Mouse (Mus musculus) right cerebral cortex, postnatal 36 days (tissue): ENCODE measurements around the gene Ano3.
"Not testable (repeated sequence)": the region's sequence is repeated elsewhere in the genome, so short reads cannot be mapped to it uniquely, and the experiment has no call there.

Source experiments
- DNase-seq, 2 experiments: peaks; one replicate each; pipeline ENCODE4 v3.0.0; 2022; ENCODE audit warnings: low spot score in 2 of 2, mixed read lengths in 1 of 2

Gene Ano3

DNA sequence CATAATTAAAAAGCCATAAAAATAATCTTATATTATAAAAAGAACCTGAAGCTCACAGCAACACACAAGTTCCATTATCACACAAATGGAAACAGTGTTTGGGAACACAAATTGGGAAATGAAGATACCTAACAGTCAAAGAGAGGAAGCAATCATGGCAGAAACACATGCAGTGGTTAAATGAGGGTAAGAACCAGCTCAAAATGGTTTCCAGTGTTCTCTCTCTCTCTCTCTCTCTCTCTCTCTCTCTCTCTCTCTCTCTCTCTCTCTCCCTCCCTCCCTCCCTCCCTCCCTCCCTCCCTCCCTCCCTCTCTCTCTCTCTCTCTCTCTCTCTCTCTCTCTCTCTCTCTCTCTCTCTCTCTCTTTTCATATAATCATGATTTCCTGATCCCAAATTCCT, at the start of gene Ano3:
Gene Ano3, minus strand, starts transcription at position 101 of the 400 bp plus-strand sequence.
- not testable (repeated sequence) for DNase-seq

DNA sequence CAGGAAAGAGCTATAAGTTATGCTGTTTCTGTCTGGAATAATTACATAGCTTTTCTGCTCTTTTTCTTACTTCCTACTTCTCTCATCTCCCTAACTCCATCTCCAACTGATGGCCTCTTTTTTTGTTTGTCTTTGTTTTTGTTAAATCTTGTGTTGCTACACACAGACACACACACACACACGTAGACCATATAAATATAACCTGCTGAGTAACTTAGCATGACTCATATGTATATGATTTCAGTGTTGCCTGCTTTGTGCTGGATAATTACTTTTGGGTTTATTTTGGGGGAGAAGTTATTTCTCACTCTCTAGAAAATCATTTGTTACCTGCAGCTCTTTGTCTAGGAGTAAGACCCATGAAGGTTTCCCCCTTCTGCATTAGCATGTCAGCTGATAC, 39.3 kb upstream of the Ano3 start:
- DNase-seq: no peak

DNA sequence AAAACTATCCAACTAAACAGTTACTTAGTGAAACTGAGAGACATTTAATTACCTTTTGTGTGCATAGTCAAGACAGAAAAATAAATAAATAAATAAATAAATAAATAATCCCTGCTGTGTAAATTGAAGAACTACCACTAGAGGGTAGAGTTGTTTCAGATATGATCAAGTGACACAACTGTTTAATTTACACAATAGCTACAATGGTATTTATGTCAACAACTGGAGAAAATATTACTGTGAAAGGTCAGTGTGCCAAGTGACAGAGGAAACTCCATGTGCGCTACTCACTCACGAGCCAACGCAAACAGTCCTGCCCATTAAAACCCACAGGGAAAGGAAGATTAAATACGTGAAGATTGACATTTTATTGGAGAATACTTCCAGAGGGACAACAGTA, 38.8 kb upstream of the Ano3 start:
- no peak for DNase-seq

DNA sequence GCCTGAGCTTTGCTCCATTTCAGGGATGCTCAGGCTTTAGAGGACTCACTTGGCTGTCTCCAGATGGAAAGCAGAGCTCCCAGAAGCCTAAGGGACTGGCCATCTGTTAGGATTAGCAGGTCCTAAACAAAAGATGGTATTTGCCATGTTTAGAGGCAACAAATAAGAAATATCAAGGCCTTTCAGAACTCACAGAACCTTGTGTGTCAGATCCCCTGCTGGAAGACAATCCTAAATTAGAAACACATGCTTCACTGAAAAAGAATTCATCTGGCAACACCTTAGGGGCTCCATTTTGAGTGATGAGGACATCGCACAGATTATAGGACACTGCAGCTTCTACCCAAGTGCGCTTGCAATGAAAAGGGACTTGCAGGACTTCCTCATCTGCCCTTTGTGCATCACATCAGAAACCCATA, 35.1 kb upstream of the Ano3 start:
- DNase-seq: no peak

DNA sequence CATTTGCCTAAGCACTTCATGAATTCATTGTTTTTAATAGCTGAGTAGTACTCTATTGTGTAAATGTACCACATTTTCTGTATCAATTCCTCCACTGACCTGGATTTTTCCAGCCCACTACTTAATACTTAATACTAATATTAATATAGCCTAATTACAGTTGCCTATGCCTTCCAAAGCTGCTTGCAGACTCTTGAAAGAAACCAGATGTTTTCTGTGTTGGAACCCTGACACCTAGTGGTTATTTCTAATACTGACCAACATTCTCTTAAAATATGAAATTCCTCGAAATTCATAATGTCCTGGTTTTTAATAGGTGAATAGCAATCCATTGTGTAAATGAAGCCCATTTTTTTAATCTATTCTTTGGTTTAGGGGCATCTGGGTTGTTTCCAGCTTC, 31.0 kb upstream of the Ano3 start:
- DNase-seq: no peak

DNA sequence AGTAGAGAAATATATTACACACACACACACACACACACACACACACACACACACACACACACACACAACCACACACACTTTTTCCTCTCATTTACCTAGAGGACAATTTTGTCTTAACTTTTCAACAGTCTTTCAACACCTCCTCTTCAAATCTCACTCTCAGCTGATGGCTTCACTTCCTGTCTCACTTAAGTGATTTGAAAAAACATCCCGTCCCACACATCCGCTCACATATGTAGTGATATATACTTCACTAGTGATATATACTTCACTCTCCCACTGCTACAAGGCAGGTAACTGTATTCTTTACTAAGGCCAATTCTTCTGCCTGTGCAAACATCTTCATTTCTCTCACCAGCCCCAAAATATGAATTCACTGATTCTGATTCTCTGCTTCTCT, 28.9 kb upstream of the Ano3 start:
- no peak for DNase-seq

DNA sequence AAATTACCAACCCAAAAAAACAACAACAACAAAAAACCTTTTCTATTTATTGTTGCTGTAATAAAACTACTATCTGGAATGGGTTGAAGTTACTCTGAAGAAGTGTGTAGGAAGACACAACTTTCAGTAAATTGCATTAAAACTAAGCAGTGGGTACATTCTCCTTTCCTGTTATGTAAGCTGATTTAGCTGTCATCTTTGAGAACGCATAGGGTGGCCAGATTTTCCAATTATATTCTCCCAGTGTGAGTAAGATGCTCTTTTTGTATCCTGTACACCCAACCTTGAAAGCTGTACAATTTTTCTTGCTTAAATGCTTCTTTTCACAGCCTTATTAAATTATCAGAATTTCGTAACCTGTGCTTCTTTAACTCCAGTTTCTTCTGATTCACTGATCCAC, 26.1 kb upstream of the Ano3 start:
- DNase-seq: no peak

DNA sequence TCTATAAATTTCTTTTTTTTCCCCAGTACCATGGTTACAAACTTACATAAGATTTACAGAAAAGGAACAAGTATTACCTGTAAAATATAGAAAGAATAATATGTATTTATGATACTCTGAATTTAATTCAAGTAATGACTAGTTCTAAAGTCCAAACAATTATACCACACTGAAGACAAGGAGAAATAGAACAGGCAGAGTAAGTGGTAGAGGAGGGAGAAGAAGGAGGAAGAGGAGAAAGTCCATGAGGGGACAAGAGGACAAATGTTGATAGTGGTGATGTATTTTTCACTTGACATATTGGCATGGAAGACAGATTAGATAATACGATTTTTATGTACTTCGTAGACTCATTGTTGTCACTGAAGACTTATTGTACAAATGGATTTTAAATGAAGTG, 19.4 kb upstream of the Ano3 start:
- no peak for DNase-seq

DNA sequence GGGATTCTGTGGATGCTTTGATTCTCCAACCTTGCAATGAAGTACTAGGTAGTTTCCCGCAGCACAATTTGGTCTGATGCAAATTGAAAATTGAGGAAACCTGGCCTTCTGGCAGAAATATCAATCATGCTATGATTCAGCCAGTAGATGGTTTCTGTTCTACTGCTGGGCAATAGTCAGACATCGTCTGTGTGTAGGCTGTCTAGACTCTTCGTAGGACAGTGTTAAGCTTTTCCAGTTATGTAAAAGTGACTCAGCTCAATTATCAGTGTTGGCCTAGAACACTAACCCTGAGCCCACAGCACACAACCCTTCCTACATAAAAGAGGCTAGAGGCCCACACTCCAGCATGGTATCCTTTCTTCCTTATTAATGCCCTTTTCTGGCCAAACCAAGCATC, 14.7 kb upstream of the Ano3 start:
- DNase-seq: no peak

DNA sequence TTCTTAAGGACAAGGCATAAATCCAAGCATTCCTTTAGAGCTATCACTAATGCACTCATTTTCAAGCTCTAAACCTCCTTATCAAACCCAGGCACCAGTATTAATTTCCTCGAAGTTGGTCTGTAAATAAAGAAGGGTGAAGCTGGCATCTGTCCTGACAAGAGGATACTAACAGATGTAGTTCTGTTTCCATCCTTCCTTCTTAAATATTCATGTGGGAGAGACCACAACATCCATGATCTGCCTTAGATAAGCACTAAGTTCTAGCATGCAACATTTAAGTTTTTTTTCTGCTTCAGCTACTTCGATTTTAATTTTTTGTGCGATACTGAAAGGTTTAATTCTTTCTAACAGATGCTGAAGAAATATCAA, 305 bp downstream of the Ano3 start:
- DNase-seq: no peak

DNA sequence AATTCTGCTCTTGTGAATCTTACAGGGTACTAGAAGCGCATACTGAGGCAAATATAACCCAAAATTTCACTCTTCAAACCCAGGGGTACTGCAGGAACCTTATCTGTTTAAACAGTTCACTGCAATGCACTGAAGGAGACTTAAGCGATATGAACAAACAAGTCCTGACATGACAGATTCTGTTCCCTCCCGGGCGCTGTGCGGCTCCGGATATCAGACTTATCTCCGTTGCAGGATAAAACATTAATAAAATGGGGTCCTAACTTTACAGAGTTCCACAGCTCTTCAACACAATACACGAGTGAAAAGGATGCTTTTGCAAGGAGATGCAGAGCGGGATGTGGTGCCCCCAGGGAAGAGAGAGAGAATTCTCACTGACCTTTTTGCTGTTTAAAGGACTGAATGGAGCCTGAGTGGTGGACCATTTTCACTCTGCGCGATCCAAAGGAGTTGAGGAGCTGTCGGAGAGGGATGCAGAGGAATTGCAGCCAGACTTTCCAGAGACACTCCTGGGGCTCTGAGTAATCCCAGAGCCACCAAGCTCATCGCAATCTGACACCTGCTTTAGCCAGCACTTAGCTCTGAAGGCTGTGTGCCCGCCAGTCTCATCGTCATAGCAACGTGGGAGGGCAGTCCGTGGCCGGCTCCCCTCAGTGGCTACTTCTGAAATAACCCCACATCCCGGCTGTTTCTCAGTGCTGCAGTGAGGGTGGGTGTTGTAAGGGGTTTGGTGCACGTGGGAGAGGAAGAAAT, 868 bp downstream of the Ano3 start:
- DNase-seq: peak; percentile 71 to 79

DNA sequence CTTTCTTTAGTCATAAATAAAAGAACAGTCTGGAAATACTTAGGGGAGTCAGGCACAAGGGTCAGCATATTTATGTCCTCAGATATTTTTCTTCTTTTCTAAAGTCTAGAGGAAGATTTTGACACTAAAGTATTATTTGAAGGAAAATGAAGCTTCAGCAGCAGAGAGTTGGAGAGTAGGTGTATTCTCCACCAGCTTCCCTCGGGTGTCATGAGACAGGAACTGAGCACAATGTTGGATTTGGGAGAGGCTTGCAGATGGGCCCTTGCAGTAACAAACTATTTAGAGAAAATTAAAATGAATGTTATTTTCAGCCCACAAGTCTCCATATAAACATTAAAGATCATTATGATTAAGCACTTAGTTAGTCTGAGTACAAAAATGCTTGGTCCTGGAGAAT, 5.6 kb downstream of the Ano3 start:
- DNase-seq: no peak

DNA sequence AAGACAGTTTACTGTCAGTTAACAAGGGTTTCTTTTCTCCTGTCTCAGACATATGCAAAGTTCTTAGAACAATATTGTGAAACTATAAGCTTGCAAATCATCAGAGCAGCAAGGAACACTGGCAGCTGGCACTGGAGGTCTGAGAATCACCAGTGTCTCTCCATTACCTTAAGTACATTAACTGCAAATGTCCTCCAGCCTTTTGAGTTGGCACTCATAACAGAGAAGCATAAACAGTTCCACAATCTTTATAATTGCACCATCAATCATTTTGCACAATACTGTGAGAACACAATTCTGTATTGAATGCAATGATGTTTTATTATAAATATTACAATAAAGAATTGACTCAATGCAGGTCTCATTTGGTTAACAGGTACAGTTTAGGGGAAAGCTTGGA, 15.0 kb downstream of the Ano3 start:
- no peak for DNase-seq

DNA sequence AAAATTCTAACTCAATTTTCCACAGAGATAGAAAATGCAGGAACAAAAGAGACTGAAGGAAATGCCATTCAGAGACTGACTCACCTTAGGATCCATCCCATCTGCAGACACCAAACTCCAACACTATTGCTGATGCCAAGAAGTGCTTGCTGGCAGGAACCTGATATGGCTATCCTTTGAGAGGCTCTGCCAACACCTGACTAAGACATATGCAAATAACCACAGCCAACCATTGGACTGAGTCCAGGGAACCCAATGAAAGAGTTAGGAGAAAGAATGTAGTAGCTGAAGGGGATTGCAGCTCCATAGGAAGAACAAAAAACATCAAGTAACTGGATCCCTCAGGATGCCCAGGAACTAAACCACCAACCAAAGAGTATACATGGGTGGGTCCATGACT, 21.6 kb downstream of the Ano3 start:
- DNase-seq: peak in 1 of 2 experiments; percentile 18

DNA sequence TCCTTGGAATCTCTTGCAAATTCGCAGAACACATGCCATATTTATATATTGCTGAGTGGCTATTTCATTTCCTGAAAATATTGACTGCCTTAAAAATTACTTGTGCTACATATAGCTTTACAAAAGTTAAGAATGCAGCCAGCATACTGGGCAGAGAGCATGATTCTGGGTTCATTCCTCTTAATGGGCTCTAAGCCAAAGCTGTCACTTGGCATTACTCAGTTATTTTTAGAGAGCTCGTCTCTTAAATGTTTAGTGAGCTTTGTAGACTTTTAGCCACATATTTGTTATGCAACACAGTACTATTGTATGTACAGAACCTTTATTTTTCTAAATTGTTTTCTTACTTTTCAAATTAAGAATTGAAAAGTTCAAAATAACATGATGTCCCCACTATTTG, 41.2 kb downstream of the Ano3 start:
- DNase-seq: no peak

DNA sequence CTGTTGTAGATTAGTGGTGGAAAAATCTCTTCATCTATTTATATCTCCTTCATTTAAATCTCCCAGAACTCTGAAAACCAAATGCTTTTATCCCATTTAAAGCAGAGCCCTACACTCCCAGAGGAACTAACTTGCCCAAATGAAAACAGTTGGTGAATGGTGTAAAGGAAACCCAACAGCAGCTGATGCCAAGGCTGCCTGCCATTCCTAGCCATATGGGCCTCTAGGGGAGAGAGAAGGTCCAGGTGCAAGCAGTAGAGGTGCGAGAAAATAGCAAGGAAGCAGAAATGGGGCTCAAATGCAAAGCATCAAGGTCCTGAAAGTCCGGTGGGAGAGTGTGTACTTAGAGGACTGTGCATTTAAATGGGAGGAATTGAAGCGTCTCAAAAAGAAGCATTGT, 44.2 kb downstream of the Ano3 start:
- DNase-seq: no peak

DNA sequence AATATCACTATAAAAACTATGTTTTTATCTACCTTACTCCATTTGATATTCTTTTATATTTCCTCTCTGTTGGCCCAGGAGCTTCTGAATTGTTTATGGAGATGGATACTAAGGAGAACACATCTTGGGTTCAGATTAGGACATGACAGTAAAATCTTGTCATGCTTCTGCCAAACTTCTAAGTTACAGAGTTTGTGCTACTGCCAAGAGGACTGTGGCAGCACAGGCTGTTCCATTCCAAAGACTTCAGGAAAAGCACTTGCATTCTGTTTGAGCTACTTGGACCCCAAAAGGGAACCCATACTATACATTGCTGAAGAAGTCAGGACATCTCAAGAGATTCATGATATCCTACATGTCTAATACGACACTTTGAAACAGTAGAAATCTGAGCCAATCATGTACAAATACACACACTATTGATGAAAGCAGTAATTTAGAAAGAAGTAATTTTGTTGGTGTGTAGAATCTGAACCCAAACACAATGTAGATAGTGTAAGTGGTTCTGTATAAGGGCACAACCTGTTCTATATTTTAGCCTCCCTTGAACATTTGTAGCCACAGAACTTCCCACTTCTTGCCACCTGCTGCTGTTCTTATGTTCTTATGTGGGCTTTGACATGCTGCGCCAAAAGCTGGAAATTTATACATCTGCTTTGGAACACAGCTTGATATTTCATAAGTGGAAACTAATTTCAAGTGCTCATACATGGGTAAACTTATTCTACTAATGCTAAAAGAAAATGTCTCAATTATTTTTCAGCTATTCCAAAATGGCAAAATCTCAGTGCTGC, 54.0 kb downstream of the Ano3 start:
- no peak for DNase-seq

DNA sequence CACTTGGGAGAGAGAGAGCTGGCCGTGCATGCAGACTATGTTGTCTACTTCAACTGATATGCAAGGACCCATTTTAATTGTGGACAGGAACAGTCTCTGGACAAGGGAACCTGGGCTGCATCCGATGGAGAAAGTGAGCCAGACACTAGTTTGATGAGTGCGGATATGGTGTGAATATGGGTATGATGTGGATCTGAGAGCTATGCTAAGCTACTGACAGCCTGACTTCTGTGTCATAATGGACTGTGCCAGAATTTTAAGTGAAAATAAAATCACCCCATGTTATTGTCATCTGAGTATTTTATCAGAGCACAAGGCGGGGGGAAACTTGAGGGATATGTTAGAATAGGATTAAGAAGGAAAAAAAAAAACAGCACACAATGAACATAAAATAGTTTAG, 79.1 kb downstream of the Ano3 start:
- no peak for DNase-seq

DNA sequence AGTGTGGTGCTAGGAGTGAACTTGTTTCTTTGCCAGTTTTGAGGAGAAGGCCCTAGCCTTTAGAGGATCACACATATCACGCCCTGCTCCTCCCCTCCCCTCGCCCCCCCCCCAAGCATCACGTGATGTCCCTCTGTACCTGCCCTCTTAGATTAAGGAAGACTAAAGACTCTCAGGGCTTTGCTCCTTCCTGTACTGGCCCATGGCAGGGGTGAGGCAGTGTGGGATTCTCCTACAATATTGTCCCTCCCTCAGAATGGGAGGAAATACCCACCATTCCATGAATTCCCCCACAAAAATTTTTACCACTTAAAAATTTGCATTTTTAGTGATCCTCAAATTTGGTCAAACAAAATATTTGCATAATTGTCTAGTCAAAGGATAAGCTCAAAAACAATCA, 85.1 kb downstream of the Ano3 start:
- no peak for DNase-seq

DNA sequence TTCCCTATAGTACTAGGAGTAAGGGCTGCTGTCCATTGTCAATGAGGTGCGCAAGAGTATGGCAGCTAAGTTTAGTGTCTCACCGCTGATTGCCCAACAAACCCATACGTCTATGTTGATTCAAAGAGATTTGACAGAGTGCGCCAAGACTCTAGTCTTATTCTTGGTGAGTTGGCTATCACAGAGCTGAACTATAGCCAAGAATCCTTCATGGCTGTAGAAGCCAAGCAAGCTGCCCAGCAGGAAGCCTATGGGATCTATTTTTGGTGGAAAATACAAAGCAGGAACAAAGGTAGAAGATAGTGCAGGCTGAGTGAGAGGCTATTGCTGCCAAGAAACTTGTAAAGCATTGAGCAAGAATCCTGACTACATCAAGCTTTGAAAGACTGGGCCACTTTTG, 87.3 kb downstream of the Ano3 start:
- DNase-seq: no peak

DNA sequence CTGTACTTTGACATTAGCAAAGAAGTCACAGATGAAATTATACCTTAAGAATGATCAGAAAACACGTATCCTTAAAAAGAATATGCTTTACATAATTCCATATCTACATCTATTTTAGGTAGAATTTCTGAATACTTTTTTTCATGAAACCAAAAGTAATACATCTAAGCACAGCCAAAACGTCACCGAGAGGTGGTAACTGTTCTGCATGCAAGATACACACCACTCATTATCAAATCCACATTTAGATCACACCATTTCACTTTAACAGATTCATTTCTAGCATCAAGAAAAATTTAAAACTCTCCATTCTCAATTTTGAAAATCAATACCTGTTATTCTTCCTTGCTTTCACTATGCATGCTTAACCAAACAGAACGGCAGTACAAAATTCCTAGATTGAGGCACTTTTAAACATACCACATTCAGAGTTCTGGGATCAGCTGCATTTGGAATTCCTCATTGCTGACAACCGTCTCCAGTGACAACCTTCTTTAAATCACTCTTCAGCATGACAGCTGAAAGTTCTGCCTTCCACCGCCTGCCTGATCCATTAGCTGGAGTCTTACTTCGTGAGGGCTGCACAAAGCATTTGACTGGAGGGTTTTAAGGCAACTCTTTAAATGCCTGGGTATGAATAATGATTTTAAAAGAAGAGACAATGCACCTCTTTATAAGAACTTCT, 111.0 kb downstream of the Ano3 start:
- no peak for DNase-seq

DNA sequence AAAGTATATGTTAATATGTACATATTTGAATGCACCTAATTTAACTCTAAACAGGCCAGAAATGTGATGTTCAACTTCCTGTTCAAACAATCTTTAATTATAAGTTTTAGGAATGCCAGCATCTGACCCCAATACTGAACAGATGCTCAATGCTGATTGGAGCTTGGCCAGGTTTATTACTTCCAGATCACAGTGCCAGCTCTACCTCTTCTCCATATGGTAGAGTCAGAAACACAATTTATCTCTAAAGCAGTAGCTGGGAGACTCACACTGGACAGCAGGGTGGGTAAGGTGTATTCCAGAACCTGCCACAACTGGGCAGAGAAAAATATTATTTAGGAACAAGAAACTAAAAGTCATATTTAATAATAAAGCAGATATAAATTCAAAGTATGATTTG, 134.5 kb downstream of the Ano3 start:
- DNase-seq: no peak

DNA sequence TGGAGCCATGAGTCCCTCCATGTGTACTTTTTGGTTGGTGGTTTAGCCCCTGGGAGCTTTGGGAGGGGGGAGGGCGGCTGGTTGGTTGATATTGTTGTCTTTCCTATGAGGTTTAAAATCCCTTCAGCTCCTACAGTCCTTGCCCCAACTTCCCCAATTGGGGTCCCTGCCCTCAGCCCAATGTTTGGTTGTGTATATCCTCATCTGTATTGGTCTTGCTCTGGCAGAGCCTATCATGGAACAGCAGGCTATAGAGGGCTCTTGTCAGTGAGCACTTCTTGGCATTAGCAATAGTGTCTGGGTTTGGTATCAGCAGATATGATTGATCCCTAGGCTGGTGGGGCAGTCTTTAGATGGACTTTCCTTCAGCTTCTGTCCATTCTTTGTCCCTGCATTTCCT, 135.8 kb downstream of the Ano3 start:
- DNase-seq: no peak
